Comparison of ENCODE assay signal across 21 mouse cellular contexts in the genomic region with DNA sequence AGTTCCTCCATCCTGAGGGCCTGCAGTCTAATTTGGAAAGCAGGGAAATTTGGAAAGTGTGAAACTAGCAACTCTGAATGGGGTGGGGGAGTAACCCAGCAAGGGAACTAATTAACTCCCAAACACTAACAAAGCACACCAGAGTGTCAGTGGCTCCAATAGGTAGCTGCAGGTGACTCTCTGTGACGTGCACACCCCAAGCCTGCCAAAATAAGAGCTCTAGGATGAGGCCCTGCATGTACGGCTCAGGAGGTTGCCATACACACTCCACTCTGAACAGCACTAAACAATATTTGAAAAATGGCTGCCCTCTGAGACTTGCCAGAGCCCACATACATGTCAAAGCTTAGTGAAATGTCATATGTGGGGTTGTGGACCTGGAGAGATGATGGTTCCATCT. TPM values are rescaled to one million over a fixed set of nuclear protein-coding genes. Genes with fewer than 3 reads are reported as not detected.
DNase-seq lines count a peak whose midpoint lies in the region; ATAC-seq lines count a peak whose summit lies in the region.
"Had no signal": no experiment of that assay in that cellular context is flagged by ENCODE, and none has a peak within 500 bp of the region (broad histone marks: within the 10 kb centered on the region; RNA-seq: fewer than 3 reads in every experiment).

No protein-coding gene starts in this region.

- no peak for DNase-seq in kidney, adult 11 months
- DNase-seq in kidney, postnatal 14 days, result no peak
- DNase-seq: adrenal gland, adult 2 months; adrenal gland, postnatal 10 days; adrenal gland, postnatal 25 days; cerebellum, adult 11 months; cerebellum, adult 18-20 months; cerebellum, adult 8-10 months; cerebellum, adult 9-11 months; cerebellum, postnatal 14 days; cerebellum, postnatal 36 days; embryo, embryonic 11 days had no signal

- H3K36me3 ChIP-seq in kidney, embryonic 14.5 days (ENCODE audit: control insufficient read depth, insufficient read depth, low read length), result no peaks in the 10 kb centered on the region
- H3K36me3 ChIP-seq in kidney, embryonic 16.5 days (ENCODE audit: insufficient read depth, low read length), result no peaks in the 10 kb centered on the region
- H3K36me3 ChIP-seq: embryonic facial prominence, embryonic 13.5 days; embryonic facial prominence, embryonic 15.5 days; forebrain, embryonic 10.5 days; forebrain, embryonic 12.5 days had no signal

- H3K9me3 ChIP-seq in kidney, embryonic 14.5 days (ENCODE audit: control insufficient read depth, low read length), result no peaks in the 10 kb centered on the region
- no peaks in the 10 kb centered on the region for H3K9me3 ChIP-seq in kidney, embryonic 16.5 days (ENCODE audit: low read length)
- H3K9me3 ChIP-seq: embryonic facial prominence, embryonic 13.5 days; embryonic facial prominence, embryonic 15.5 days; forebrain, embryonic 10.5 days; forebrain, embryonic 12.5 days had no signal

- H3K4me3 ChIP-seq in kidney, embryonic 14.5 days (ENCODE audit: low read length), result no peak overlapping the region
- H3K4me3 ChIP-seq in kidney, embryonic 16.5 days (ENCODE audit: low read length), result no peak overlapping the region
- H3K4me3 ChIP-seq: embryonic facial prominence, embryonic 13.5 days; embryonic facial prominence, embryonic 15.5 days; erythroblast, embryonic 14.5 days; forebrain, embryonic 10.5 days; forebrain, embryonic 12.5 days had no signal

- ATAC-seq in kidney, embryonic 14.5 days (ENCODE audit: low FRiP score, low TSS enrichment), result 0 out of 2 replicates have a peak, but pooled peaks have one; percentile 18
- 0 out of 2 replicates have a peak, but pooled peaks have one; percentile 53 for ATAC-seq in kidney, embryonic 16.5 days (ENCODE audit: low FRiP score, low TSS enrichment)
- ATAC-seq: forebrain, embryonic 14.5 days; forebrain, embryonic 16.5 days had no signal

- 52% methylated on average over 2 of the region's 2 CpGs for WGBS in kidney, embryonic 14.5 days
- 36% methylated on average over 2 of the region's 2 CpGs for WGBS in kidney, embryonic 16.5 days

- H3K4me1 ChIP-seq in kidney, embryonic 14.5 days (ENCODE audit: control insufficient read depth, insufficient read depth, low read length), result peaks cover 37% of the 10 kb centered on the region
- H3K4me1 ChIP-seq in kidney, embryonic 16.5 days (ENCODE audit: insufficient read depth, low read length), result peaks cover 39% of the 10 kb centered on the region
- H3K4me1 ChIP-seq: embryonic facial prominence, embryonic 13.5 days; embryonic facial prominence, embryonic 15.5 days; forebrain, embryonic 10.5 days; forebrain, embryonic 12.5 days had no signal

- no peak overlapping the region for H3K4me2 ChIP-seq in kidney, embryonic 14.5 days (replicated peaks; ENCODE audit: low read depth, low read length)
- no peak overlapping the region for H3K4me2 ChIP-seq in kidney, embryonic 16.5 days (replicated peaks; ENCODE audit: low read depth, low read length)
- H3K4me2 ChIP-seq: embryonic facial prominence, embryonic 13.5 days; embryonic facial prominence, embryonic 15.5 days; forebrain, embryonic 12.5 days had no signal

- peak overlapping the region; percentile 43; the same call in 1 of the 2 replicates for H3K27ac ChIP-seq in kidney, embryonic 14.5 days (ENCODE audit: low read depth, low read length)
- peak overlapping the region; percentile 54 for H3K27ac ChIP-seq in kidney, embryonic 16.5 days (ENCODE audit: low read length)
- H3K27ac ChIP-seq: embryonic facial prominence, embryonic 13.5 days; embryonic facial prominence, embryonic 15.5 days; forebrain, embryonic 10.5 days; forebrain, embryonic 12.5 days had no signal

- no peak overlapping the region for H3K9ac ChIP-seq in kidney, embryonic 14.5 days (ENCODE audit: low read depth, low read length)
- H3K9ac ChIP-seq in kidney, embryonic 16.5 days (replicated peaks; ENCODE audit: low read length), result no peak overlapping the region
- H3K9ac ChIP-seq: embryonic facial prominence, embryonic 13.5 days; embryonic facial prominence, embryonic 15.5 days; forebrain, embryonic 12.5 days had no signal

- no peaks in the 10 kb centered on the region for H3K27me3 ChIP-seq in kidney, embryonic 14.5 days (ENCODE audit: control insufficient read depth, insufficient read depth, low read length)
- no peaks in the 10 kb centered on the region for H3K27me3 ChIP-seq in kidney, embryonic 16.5 days (ENCODE audit: insufficient read depth, low read length)
- H3K27me3 ChIP-seq: embryonic facial prominence, embryonic 13.5 days; embryonic facial prominence, embryonic 15.5 days; forebrain, embryonic 12.5 days had no signal

RNA-seq across cellular contexts. Expression of gene Tagap, which starts 7.4 kb away (rescaled TPM):
- polyA plus RNA-seq in kidney, embryonic 14.5 days (2014; fragmentation: Nextera tagmentation; extraction: Ambion mirVana), result 0.66 and 0.93 TPM in 2 replicates
- polyA plus RNA-seq in kidney, embryonic 16.5 days (2015; fragmentation: Nextera tagmentation; extraction: Ambion mirVana), result 0.60 and 0.68 TPM in 2 replicates
- polyA plus RNA-seq: erythroblast, embryonic 14.5 days had no signal

RNA-seq across cellular contexts. Expression of gene Rsph3a, which starts 27.1 kb away (rescaled TPM):
- 50.9 and 67.2 TPM in 2 replicates for polyA plus RNA-seq in kidney, embryonic 14.5 days (2014; fragmentation: Nextera tagmentation; extraction: Ambion mirVana)
- polyA plus RNA-seq in kidney, embryonic 16.5 days (2015; fragmentation: Nextera tagmentation; extraction: Ambion mirVana), result 60.3 and 65.3 TPM in 2 replicates
